In genomic region chr13:60420386-60420785, GRCm38 (mm10) we compare ENCODE assay signal across 15 mouse cellular contexts.
A peak's percentile ranks its signal among the peaks of the same experiment; 100 is the strongest.
DNase-seq lines count a peak whose midpoint lies in the region; ATAC-seq and TF ChIP-seq lines count a peak whose summit lies in the region.
"Had no signal": no experiment of that assay in that cellular context is flagged by ENCODE, and none has a peak within 500 bp of the region (broad histone marks: within the 10 kb centered on the region; RNA-seq: fewer than 3 reads in every experiment).

No protein-coding gene starts in this region.

- no peaks in the 10 kb centered on the region for H3K9me3 ChIP-seq in forebrain, embryonic 11.5 days (ENCODE audit: control insufficient read depth, low read length)
- no peaks in the 10 kb centered on the region for H3K9me3 ChIP-seq in forebrain, embryonic 15.5 days
- H3K9me3 ChIP-seq in heart, postnatal 0 days (replicated peaks; ENCODE audit: control insufficient read depth, low read length), result no peaks in the 10 kb centered on the region
- H3K9me3 ChIP-seq: forebrain, embryonic 12.5 days; neural tube, embryonic 12.5 days had no signal

- H3K9ac ChIP-seq in forebrain, embryonic 11.5 days (ENCODE audit: low read length), result no peak overlapping the region
- H3K9ac ChIP-seq in forebrain, embryonic 15.5 days (replicated peaks), result no peak overlapping the region
- no peak overlapping the region for H3K9ac ChIP-seq in heart, postnatal 0 days (replicated peaks; ENCODE audit: low read depth, low read length)
- H3K9ac ChIP-seq: forebrain, embryonic 12.5 days; liver, embryonic 14.5 days; neural tube, embryonic 12.5 days had no signal

- no peaks in the 10 kb centered on the region; the same call in 1 of the 2 replicates for H3K4me1 ChIP-seq in forebrain, embryonic 11.5 days (replicated peaks; ENCODE audit: control insufficient read depth, insufficient read depth, low read length)
- no peaks in the 10 kb centered on the region for H3K4me1 ChIP-seq in forebrain, embryonic 15.5 days
- peaks cover 4% of the 10 kb centered on the region; the same call in 1 of the 2 replicates for H3K4me1 ChIP-seq in heart, postnatal 0 days (ENCODE audit: control insufficient read depth, insufficient read depth)
- H3K4me1 ChIP-seq: megakaryocyte, embryonic 14.5 days had no signal

- no peak for ATAC-seq in forebrain, embryonic 11.5 days (replicated peaks; ENCODE audit: low FRiP score)
- no peak for ATAC-seq in forebrain, embryonic 15.5 days (replicated peaks)
- ATAC-seq in heart, postnatal 0 days (ENCODE audit: insufficient read depth, low read depth), result no peak

- no peak overlapping the region for H3K27ac ChIP-seq in forebrain, embryonic 11.5 days (ENCODE audit: low read depth, low read length)
- H3K27ac ChIP-seq in forebrain, embryonic 15.5 days (replicated peaks), result no peak overlapping the region
- 0 out of 2 replicates have a peak overlapping the region, but pooled peaks have one; percentile 32 for H3K27ac ChIP-seq in heart, postnatal 0 days (ENCODE audit: low read depth)
- H3K27ac ChIP-seq: forebrain, embryonic 12.5 days; liver, embryonic 14.5 days; neural tube, embryonic 12.5 days had no signal

- DNase-seq in forebrain, embryonic 11.5 days (ENCODE audit: low spot score), result peak; percentile 38
- no peak for DNase-seq in heart, postnatal 0 days (ENCODE audit: low spot score)
- no peak for DNase-seq in heart, postnatal 36 days
- DNase-seq in left cerebral cortex, postnatal 4 days, result peak; percentile 5
- no peak for DNase-seq in left cerebral cortex, adult 9 months (ENCODE audit: low spot score in 2 of 2)
- no peak for DNase-seq in adrenal gland, postnatal 25 days
- DNase-seq: gastrocnemius, postnatal 10 days; kidney, postnatal 10 days; lung, postnatal 10 days had no signal

- intact Hi-C loops in heart, postnatal 36 days (cut with DNase I), result no loop called here
- intact Hi-C loops in left cerebral cortex, postnatal 4 days (cut with DNase I), result no loop called here

- H3K4me2 ChIP-seq in forebrain, embryonic 11.5 days (ENCODE audit: low read depth, low read length, severe bottlenecking), result no peak overlapping the region
- no peak overlapping the region for H3K4me2 ChIP-seq in forebrain, embryonic 15.5 days (replicated peaks)
- no peak overlapping the region for H3K4me2 ChIP-seq in heart, postnatal 0 days (ENCODE audit: low read depth, low read length)
- H3K4me2 ChIP-seq: forebrain, embryonic 12.5 days; heart, embryonic 11.5 days; neural tube, embryonic 12.5 days had no signal

- H3K27me3 ChIP-seq in forebrain, embryonic 11.5 days (ENCODE audit: control insufficient read depth, insufficient read depth, low read length), result no peaks in the 10 kb centered on the region
- no peaks in the 10 kb centered on the region for H3K27me3 ChIP-seq in forebrain, embryonic 15.5 days
- no peaks in the 10 kb centered on the region for H3K27me3 ChIP-seq in heart, postnatal 0 days (ENCODE audit: control insufficient read depth, insufficient read depth, low read length)
- H3K27me3 ChIP-seq: forebrain, embryonic 12.5 days; megakaryocyte, embryonic 14.5 days; neural tube, embryonic 12.5 days had no signal

- H3K36me3 ChIP-seq in forebrain, embryonic 11.5 days (ENCODE audit: control insufficient read depth, insufficient read depth, low read length), result no peaks in the 10 kb centered on the region
- H3K36me3 ChIP-seq in forebrain, embryonic 15.5 days, result no peaks in the 10 kb centered on the region
- no peaks in the 10 kb centered on the region for H3K36me3 ChIP-seq in heart, postnatal 0 days (replicated peaks; ENCODE audit: control insufficient read depth, insufficient read depth, low read length)
- H3K36me3 ChIP-seq: forebrain, embryonic 12.5 days; neural tube, embryonic 12.5 days had no signal

- 22% methylated on average over 7 of the region's 7 CpGs for whole genome bisulfite sequencing in forebrain, embryonic 11.5 days
- WGBS in forebrain, embryonic 15.5 days, result 13% methylated on average over 7 of the region's 7 CpGs
- WGBS in heart, postnatal 0 days, result 59% methylated on average over 7 of the region's 7 CpGs

- H3K4me3 ChIP-seq in forebrain, embryonic 11.5 days (ENCODE audit: low read depth, low read length), result no peak overlapping the region
- no peak overlapping the region for H3K4me3 ChIP-seq in forebrain, embryonic 15.5 days
- H3K4me3 ChIP-seq in heart, postnatal 0 days (ENCODE audit: low read depth, low read length), result no peak overlapping the region
- H3K4me3 ChIP-seq: forebrain, embryonic 12.5 days; megakaryocyte, embryonic 14.5 days; neural tube, embryonic 12.5 days had no signal

- no peak for TF ChIP-seq CTCF in heart, postnatal 0 days (IDR thresholded peaks at IDR 0.05; ENCODE audit: low read depth)

- no peak for TF ChIP-seq EP300 in heart, postnatal 0 days (IDR thresholded peaks at IDR 0.05; ENCODE audit: low read depth)

Comparison
In these comparisons a context has a peak if more than half of its experiments do, and no peak if none do; other contexts are left out.
1. DNase-seq: peak in forebrain, embryonic 11.5 days (single experiment) and left cerebral cortex, postnatal 4 days (single experiment); none in heart, postnatal 0 days (single experiment), heart, postnatal 36 days (0 of 2), left cerebral cortex, adult 9 months (0 of 2) and adrenal gland, postnatal 25 days (single experiment).